Mouse (Mus musculus): ENCODE results near the gene Higd1c. TPM values are rescaled to one million over a fixed set of nuclear protein-coding genes. Genes with fewer than 3 reads are reported as not detected.
"Not testable (repeated sequence)": the region's sequence is repeated elsewhere in the genome, so short reads cannot be mapped to it uniquely, and the experiment has no call there.

The Higd1c gene
- polyA plus RNA-seq, 1 experiment from 2014 or later = not detected

DNA sequence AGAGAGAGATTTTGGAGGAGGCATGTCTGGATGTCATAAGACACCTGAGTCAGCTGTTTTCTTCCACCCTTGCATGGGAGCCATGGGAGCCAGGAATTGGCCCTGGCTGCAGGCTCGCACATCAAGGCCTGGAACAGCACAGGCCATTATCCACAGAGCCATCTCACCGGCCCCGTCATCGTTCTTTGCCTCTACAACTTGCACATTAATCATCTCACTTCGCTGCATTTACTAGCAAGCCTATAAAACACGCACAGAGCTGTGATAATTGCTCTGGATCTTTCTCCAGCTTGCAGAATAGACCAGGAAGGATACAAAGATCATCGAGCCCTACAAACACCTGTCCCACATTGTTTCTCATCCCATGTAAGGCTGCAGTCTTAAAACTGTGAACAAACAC lies 33.6 kb upstream of the Higd1c start:
- Histone ChIP-seq H3K36me3 (ENCODE audit: control insufficient read depth, insufficient read depth, low read length) (no peaks in the 10 kb centered on the region), H3K27me3 (replicated peaks; ENCODE audit: control insufficient read depth, insufficient read depth, low read length) (no peaks in the 10 kb centered on the region), H3K9ac (ENCODE audit: low read length) (no peak overlapping the region), H3K27ac (ENCODE audit: low read depth, low read length) (no peak overlapping the region), H3K4me3 (ENCODE audit: low read depth, low read length) (no peak overlapping the region), H3K4me2 (ENCODE audit: low read length) (no peak overlapping the region), H3K4me1 (ENCODE audit: control insufficient read depth, insufficient read depth, low read length) (no peaks in the 10 kb centered on the region), H3K9me3 (replicated peaks; ENCODE audit: control insufficient read depth, low read length) (no peaks in the 10 kb centered on the region)
- ATAC-seq = no peak
- DNase-seq (ENCODE audit: low spot score) = no peak
- 76% methylated on average over 7 of the region's 7 CpGs for whole genome bisulfite sequencing

DNA sequence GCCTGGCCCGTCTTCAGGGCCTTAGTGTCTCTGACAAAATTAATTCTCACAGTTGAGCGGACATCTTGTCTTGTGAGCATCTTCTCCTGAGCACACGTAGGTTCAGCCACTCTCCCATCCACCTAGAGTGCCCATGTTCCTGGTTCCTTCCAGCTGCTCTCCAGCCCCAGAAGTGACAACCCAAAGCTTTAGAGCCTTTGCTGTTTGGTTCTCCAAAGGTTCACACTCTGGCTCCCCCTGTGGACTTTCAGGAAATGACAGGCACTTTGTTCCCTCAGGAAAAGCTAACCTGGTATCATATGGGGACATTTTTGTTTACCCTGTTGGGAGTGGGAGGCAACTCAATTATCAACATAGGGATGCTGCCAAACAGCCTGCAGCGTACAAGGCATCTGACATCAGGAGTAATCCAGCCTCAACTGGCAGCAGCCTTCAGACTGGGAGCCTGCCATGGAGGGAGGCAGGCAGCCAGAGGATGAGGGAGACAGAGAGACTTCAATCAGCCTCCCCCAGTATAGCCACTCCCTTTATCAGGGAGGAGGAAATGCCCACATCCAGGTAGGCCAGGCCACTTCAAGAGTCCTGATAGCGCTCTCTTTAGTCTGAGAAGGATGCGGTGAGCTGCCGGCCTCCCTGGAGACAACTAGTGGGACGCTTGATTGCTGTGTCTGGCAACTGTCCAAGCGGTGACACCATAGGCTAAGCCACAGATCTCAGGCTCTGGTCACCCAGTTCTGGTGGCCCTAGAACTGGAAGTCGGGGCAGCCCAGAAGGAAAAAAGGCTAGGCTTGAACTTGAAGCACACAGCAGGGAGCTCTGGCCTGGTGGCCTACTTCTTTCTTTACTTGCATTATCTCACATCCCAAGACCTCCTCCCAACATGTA lies 32.0 kb upstream of the Higd1c start:
- DNase-seq (ENCODE audit: low spot score); H3K27me3 ChIP-seq (replicated peaks; ENCODE audit: control insufficient read depth, insufficient read depth, low read length); H3K27ac ChIP-seq (ENCODE audit: low read depth, low read length); H3K4me3 ChIP-seq (ENCODE audit: low read depth, low read length); H3K36me3 ChIP-seq (ENCODE audit: control insufficient read depth, insufficient read depth, low read length); H3K4me1 ChIP-seq (ENCODE audit: control insufficient read depth, insufficient read depth, low read length); H3K9me3 ChIP-seq (replicated peaks; ENCODE audit: control insufficient read depth, low read length); H3K4me2 ChIP-seq (ENCODE audit: low read length); H3K9ac ChIP-seq (ENCODE audit: low read length): not testable (repeated sequence)
- WGBS = 25% methylated on average over 2 of the region's 10 CpGs
- peak; percentile 58; the same call in 1 of the 2 replicates for ATAC-seq

DNA sequence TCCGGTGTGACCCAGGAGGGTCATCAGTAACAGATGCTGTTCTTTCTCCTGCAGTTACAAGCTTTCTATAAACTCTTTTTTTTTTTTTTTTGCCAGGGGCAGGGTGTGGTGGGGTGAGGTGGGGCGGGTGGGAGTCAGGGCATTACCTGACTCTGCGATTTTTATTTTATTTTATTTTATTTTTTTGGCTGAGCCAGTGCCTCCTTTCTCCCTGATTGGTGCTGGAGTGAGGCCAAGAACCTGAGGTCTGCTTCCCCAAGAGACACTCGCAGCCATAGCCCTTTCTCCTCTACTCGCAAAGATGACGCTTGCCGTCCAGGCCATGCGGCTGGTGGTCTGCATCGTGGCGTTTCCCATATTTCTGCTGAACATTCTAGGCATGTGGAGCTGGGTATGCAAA lies 29.7 kb upstream of the Higd1c start, which contains the start of gene Mettl7a3:
Mettl7a3 (plus strand) TSS at position 301 of the 400 bp plus-strand sequence.
- no peaks in the 10 kb centered on the region for H3K27me3 ChIP-seq (replicated peaks; ENCODE audit: control insufficient read depth, insufficient read depth, low read length)
- ATAC-seq = no peak

DNA sequence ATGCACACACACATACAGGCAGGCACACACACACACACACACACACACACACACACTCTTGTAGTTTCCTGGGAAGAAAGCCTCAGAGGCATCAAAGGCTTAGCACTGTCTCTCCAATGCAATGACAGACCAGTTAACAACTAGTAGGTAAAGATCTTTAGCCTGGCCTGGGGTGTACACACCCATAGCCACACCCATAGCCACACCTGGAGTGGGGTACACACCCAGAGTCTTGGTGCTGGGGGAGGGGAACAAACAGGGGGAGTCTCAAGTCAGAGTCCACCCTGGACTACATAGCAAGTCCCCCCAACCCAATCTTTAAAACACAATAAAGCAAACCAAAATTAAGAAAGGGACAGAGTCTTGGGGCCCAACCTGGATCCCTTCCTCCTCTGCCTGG lies 27.0 kb upstream of the Higd1c start:
- not testable (repeated sequence) for H3K27me3 ChIP-seq (replicated peaks; ENCODE audit: control insufficient read depth, insufficient read depth, low read length); H3K4me2 ChIP-seq (ENCODE audit: low read length); DNase-seq (ENCODE audit: low spot score); H3K9me3 ChIP-seq (replicated peaks; ENCODE audit: control insufficient read depth, low read length); H3K9ac ChIP-seq (ENCODE audit: low read length); H3K36me3 ChIP-seq (ENCODE audit: control insufficient read depth, insufficient read depth, low read length); H3K4me1 ChIP-seq (ENCODE audit: control insufficient read depth, insufficient read depth, low read length); H3K27ac ChIP-seq (ENCODE audit: low read depth, low read length); ATAC-seq; H3K4me3 ChIP-seq (ENCODE audit: low read depth, low read length)

More for the DNA sequence above, 29.7 kb upstream of the Higd1c start, which contains the start of gene Mettl7a3:
- WGBS = 79% methylated on average over 10 of the region's 10 CpGs
- DNase-seq (ENCODE audit: low spot score) = no peak
- H3K27ac ChIP-seq (ENCODE audit: low read depth, low read length) = no peak within 1 kb of the TSS
- H3K9ac ChIP-seq (ENCODE audit: low read length) = no peak within 1 kb of the TSS
- no peaks in the 10 kb centered on the region for H3K4me1 ChIP-seq (ENCODE audit: control insufficient read depth, insufficient read depth, low read length)
- no peaks in the 10 kb centered on the region for H3K9me3 ChIP-seq (replicated peaks; ENCODE audit: control insufficient read depth, low read length)
- no peak within 1 kb of the TSS for H3K4me2 ChIP-seq (ENCODE audit: low read length)
- H3K36me3 ChIP-seq (ENCODE audit: control insufficient read depth, insufficient read depth, low read length) = no peaks in the 10 kb centered on the region
- no peak within 1 kb of the TSS for H3K4me3 ChIP-seq (ENCODE audit: low read depth, low read length)

DNA sequence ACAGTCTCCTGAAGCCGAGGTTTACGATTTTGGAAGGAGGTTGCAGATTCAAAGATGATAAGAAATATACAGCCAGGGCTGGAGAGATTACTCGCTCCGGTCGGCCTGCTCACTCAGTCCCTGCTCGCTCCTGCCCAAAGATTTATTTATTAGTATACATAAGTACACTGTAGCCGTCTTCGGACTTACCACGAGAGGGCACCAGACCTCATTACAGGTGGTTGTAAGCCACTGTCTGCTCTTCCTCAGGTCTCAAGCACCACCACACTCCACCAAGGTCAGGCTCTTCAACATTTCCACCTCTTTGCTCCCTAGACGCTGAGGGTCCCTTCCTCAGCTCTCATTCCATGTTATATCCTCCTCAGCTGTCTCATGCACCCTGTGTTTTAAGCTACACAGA lies 26.5 kb upstream of the Higd1c start:
- H3K36me3 ChIP-seq (ENCODE audit: control insufficient read depth, insufficient read depth, low read length); H3K27me3 ChIP-seq (replicated peaks; ENCODE audit: control insufficient read depth, insufficient read depth, low read length); H3K9me3 ChIP-seq (replicated peaks; ENCODE audit: control insufficient read depth, low read length); H3K4me2 ChIP-seq (ENCODE audit: low read length); H3K27ac ChIP-seq (ENCODE audit: low read depth, low read length); H3K4me3 ChIP-seq (ENCODE audit: low read depth, low read length); H3K4me1 ChIP-seq (ENCODE audit: control insufficient read depth, insufficient read depth, low read length); ATAC-seq; H3K9ac ChIP-seq (ENCODE audit: low read length): not testable (repeated sequence)
- WGBS = 32% methylated on average over 7 of the region's 10 CpGs
- DNase-seq (ENCODE audit: low spot score) = peak; percentile 45

DNA sequence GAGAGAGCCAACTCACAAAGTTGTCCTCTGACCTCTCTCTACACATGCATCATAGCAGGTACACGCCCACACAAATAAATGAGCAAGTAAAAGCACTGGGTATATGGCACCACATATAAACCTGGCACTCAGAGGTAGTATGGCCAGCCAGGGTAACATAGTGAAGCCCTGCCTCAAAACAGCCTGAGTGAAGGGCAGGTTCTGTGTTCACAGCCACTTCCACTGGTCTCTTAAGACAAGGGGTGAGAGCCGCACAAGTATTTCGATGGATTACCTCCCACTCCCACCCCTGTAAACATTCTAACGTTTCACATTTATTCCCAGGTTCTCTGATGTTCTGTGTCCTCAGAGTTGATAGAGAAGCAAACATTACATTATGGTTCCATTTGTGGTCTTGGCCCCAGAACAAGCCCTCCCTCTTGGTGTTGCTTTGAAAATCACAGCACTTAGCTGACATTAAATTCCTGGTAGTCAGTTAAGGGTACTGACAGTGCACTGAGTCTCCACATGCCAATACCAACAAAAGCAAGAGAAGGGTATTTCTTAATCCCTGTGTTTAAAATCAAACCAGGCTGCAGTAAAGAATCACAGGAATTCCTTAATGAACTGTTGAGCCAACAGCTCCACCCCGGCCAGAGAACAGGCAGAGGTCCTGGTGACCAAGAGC lies 22.9 kb upstream of the Higd1c start:
- H3K4me2 ChIP-seq (ENCODE audit: low read length); ATAC-seq; DNase-seq (ENCODE audit: low spot score); H3K27ac ChIP-seq (ENCODE audit: low read depth, low read length); H3K27me3 ChIP-seq (replicated peaks; ENCODE audit: control insufficient read depth, insufficient read depth, low read length); H3K4me1 ChIP-seq (ENCODE audit: control insufficient read depth, insufficient read depth, low read length); H3K36me3 ChIP-seq (ENCODE audit: control insufficient read depth, insufficient read depth, low read length); H3K9me3 ChIP-seq (replicated peaks; ENCODE audit: control insufficient read depth, low read length); H3K4me3 ChIP-seq (ENCODE audit: low read depth, low read length); H3K9ac ChIP-seq (ENCODE audit: low read length): not testable (repeated sequence)
- 68% methylated on average over 4 of the region's 5 CpGs for WGBS

DNA sequence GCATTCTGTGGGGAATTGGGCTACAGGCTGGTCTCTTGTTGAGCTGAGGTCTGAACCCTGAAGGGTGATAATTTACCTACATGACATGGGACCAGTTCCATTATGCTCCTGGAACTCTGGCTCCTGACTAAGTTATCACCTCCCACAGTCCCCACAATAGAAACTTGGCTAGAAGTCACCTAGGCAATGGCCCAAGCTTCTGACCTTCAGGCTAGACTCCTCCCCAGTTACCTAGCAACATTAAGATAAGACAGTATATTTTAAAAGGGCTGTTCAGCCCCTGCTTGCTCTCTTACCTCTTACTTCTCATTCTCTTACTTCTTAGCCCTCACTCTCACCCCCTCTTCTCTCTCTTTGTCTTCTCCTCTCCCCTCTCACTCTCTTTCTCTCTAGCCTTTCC lies 18.9 kb upstream of the Higd1c start:
- ATAC-seq (no peak), DNase-seq (ENCODE audit: low spot score) (no peak)
- H3K27ac ChIP-seq (ENCODE audit: low read depth, low read length) = no peak overlapping the region
- H3K4me1 ChIP-seq (ENCODE audit: control insufficient read depth, insufficient read depth, low read length) = no peaks in the 10 kb centered on the region
- no peaks in the 10 kb centered on the region for H3K9me3 ChIP-seq (replicated peaks; ENCODE audit: control insufficient read depth, low read length)
- H3K4me3 ChIP-seq (ENCODE audit: low read depth, low read length) = no peak overlapping the region
- no peak overlapping the region for H3K4me2 ChIP-seq (ENCODE audit: low read length)
- no peaks in the 10 kb centered on the region for H3K27me3 ChIP-seq (replicated peaks; ENCODE audit: control insufficient read depth, insufficient read depth, low read length)
- no peak overlapping the region for H3K9ac ChIP-seq (ENCODE audit: low read length)
- H3K36me3 ChIP-seq (ENCODE audit: control insufficient read depth, insufficient read depth, low read length) = no peaks in the 10 kb centered on the region

DNA sequence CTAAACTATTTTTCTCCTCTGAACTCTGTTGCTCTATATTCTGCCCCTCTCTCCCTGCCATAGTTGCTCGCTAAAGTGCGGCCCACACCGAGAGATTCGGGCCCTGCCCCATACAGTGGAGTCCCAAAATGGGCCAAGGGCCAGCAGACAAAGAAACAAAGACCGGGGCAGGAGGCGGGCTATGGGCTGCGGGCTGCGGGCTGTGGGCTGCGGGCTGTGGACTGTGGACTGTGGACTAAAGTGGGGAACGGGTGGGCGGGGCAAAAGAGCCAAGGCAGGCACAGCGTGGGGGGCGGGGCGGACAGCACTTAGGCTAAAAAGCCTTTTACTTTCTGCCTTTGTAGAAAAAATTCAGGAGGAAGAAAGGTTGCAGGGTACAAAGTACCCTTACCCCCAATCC lies 17.6 kb upstream of the Higd1c start:
- Histone ChIP-seq H3K4me3 (ENCODE audit: low read depth, low read length) (no peak overlapping the region), H3K36me3 (ENCODE audit: control insufficient read depth, insufficient read depth, low read length) (no peaks in the 10 kb centered on the region), H3K4me2 (ENCODE audit: low read length) (no peak overlapping the region), H3K27me3 (replicated peaks; ENCODE audit: control insufficient read depth, insufficient read depth, low read length) (no peaks in the 10 kb centered on the region), H3K27ac (ENCODE audit: low read depth, low read length) (no peak overlapping the region), H3K4me1 (ENCODE audit: control insufficient read depth, insufficient read depth, low read length) (no peaks in the 10 kb centered on the region), H3K9ac (ENCODE audit: low read length) (no peak overlapping the region), H3K9me3 (replicated peaks; ENCODE audit: control insufficient read depth, low read length) (no peaks in the 10 kb centered on the region)
- no peak for ATAC-seq
- DNase-seq (ENCODE audit: low spot score) = peak; percentile 3
- WGBS = 44% methylated on average over 14 of the region's 14 CpGs

DNA sequence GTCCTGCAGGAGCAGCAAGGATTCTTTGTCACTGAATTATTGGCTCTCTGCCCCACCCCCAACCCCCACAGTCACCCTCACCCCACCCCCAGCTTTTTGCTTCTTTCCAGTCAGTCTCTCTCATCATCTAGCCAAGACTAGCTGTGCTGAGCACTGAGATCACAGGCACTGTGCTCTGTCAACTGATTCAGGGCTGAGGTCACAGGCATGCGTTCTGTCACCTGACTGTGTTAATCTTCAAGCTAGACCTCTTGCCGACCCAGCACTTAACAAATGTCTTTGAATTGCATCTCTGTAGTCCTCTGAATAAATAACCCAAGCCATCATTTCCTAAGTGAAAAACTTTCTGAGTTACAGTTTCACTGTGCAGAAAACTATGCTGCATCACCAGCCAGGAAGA lies 14.8 kb upstream of the Higd1c start:
- ATAC-seq = no peak
- DNase-seq (ENCODE audit: low spot score) = no peak
- Histone ChIP-seq H3K4me2 (ENCODE audit: low read length) (no peak overlapping the region), H3K27me3 (replicated peaks; ENCODE audit: control insufficient read depth, insufficient read depth, low read length) (no peaks in the 10 kb centered on the region), H3K9me3 (replicated peaks; ENCODE audit: control insufficient read depth, low read length) (no peaks in the 10 kb centered on the region), H3K4me1 (ENCODE audit: control insufficient read depth, insufficient read depth, low read length) (no peaks in the 10 kb centered on the region), H3K4me3 (ENCODE audit: low read depth, low read length) (no peak overlapping the region), H3K36me3 (ENCODE audit: control insufficient read depth, insufficient read depth, low read length) (no peaks in the 10 kb centered on the region), H3K27ac (ENCODE audit: low read depth, low read length) (no peak overlapping the region), H3K9ac (ENCODE audit: low read length) (no peak overlapping the region)
- 66% methylated on average over 2 of the region's 2 CpGs for WGBS
